Mouse (Mus musculus): ENCODE results near the gene Eif3l.

The Eif3l gene

GRCm38 (mm10) chr15:79050160-79050845 lies 24.7 kb upstream of the Eif3l start:
- DNase-seq, result no peak

GRCm38 (mm10) chr15:79050964-79051363 lies 24.0 kb upstream of the Eif3l start:
- DNase-seq, result no peak

GRCm38 (mm10) chr15:79051461-79052360 lies 23.3 kb upstream of the Eif3l start:
- DNase-seq, result no peak

GRCm38 (mm10) chr15:79052366-79052765 lies 22.6 kb upstream of the Eif3l start:
- no peak for DNase-seq

GRCm38 (mm10) chr15:79056601-79057000 lies 18.4 kb upstream of the Eif3l start:
- DNase-seq, result no peak

GRCm38 (mm10) chr15:79057850-79058249 lies 17.1 kb upstream of the Eif3l start:
- DNase-seq, result no peak

- DNase-seq, result no peak
Measured at GRCm38 (mm10) chr15:79060887-79061565, 14.0 kb upstream of the Eif3l start.

GRCm38 (mm10) chr15:79062376-79063159 lies 12.4 kb upstream of the Eif3l start, which contains the start of gene Ankrd54:
TSS of gene Ankrd54 (minus strand) at chr15:79062893.
- peak; percentile 98 for DNase-seq

- DNase-seq, result no peak
Measured at GRCm38 (mm10) chr15:79063160-79063740, 11.7 kb upstream of the Eif3l start.

- no peak for DNase-seq
Measured at GRCm38 (mm10) chr15:79065086-79065770, 9.8 kb upstream of the Eif3l start.

- peak; percentile 48 for DNase-seq
Measured at GRCm38 (mm10) chr15:79066276-79066675, 8.7 kb upstream of the Eif3l start.

GRCm38 (mm10) chr15:79067631-79068030 lies 7.3 kb upstream of the Eif3l start:
- DNase-seq, result no peak

- DNase-seq, result no peak
Measured at GRCm38 (mm10) chr15:79068416-79068815, 6.6 kb upstream of the Eif3l start.

GRCm38 (mm10) chr15:79071117-79072039 lies 3.6 kb upstream of the Eif3l start:
- peak; percentile 53 for DNase-seq

GRCm38 (mm10) chr15:79073752-79074151 lies 1.2 kb upstream of the Eif3l start:
- DNase-seq, result no peak

- no peak for DNase-seq
Measured at GRCm38 (mm10) chr15:79074446-79074845, 533 bp upstream of the Eif3l start.

GRCm38 (mm10) chr15:79075658-79076365 lies 833 bp downstream of the Eif3l start:
- no peak for DNase-seq

GRCm38 (mm10) chr15:79079567-79079966 lies 4.6 kb downstream of the Eif3l start:
- no peak for DNase-seq

- DNase-seq, result no peak
Measured at GRCm38 (mm10) chr15:79092284-79092683, 17.3 kb downstream of the Eif3l start.
